Mouse (Mus musculus) adrenal gland, adult 8-10 months (tissue): ENCODE measurements around the gene Vamp1. TPM values are rescaled to one million over a fixed set of nuclear protein-coding genes. Genes with fewer than 3 reads are reported as not detected.

Experiments
- DNase-seq: peaks from one replicate; pipeline ENCODE4 v3.0.0; 2022
- microRNA-seq, 2 experiments: library from miRNA; unstranded; fragments of <30 nt; microRNA quantifications; one replicate each; pipeline ENCODE4 v1.2.0; 2022
- total RNA-seq, 4 experiments: library from RNA; stranded (reverse); gene quantifications; 2 replicates each; pipeline ENCODE4 v1.2.4; 2022

The Vamp1 gene
- total RNA-seq, 4 experiments from 2014 or later, result 40.1 to 85.3 (median 58.8) TPM

DNA sequence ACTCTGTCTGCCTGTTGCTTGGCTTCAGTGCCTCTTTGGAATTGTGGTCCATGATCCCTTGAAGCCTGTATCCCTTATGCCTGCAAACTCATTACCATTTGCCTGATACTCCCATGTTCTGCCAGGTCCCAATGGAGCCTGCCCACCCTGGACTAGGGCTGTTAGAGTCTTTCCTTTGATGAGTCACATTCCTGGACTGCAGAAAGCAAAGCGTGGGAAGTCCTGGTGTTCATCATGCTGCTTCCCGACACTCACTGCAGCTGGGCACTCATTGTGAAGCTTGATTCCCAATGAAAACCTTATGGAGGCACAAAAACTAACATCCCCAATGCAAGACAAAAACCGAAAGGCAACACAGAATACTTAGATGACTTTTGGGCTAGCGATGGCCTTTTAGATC, 76.0 kb downstream of the Vamp1 start:
- no peak for DNase-seq

- DNase-seq, result no peak
Measured at GRCm38 (mm10) chr6:125292256-125292655, 76.9 kb downstream of the Vamp1 start.

GRCm38 (mm10) chr6:125294049-125294448, 78.7 kb downstream of the Vamp1 start:
- no peak for DNase-seq

Small RNA genes lying within 50 kb of the gene (microRNA-seq; reads per million reads assigned to microRNA genes)
- 0 to 0.50 reads per million in 2 experiments for gene Mir3098
- gene Mir8113, result 0 reads per million in 2 experiments

Other genes starting within 250 kb of the Vamp1 start
- 1 to 10 TPM in 3 of 4 experiments, under 1 TPM in 1; 0.81 to 3.8 (median 1.9) TPM for gene Pianp, start 218.9 kb upstream of the Vamp1 start, total RNA-seq
- 10 to 100 TPM; 46.9 to 87.0 (median 56.5) TPM for gene Zfp384, start 206.4 kb upstream of the Vamp1 start, total RNA-seq
- gene Ing4, start 175.8 kb upstream of the Vamp1 start, total RNA-seq, result 10 to 100 TPM; 62.7 to 74.3 (median 72.6) TPM
- gene Acrbp, start 165.9 kb upstream of the Vamp1 start, total RNA-seq, result 10 to 100 TPM in 1 of 4 experiments, 1 to 10 TPM in 3; 6.9 to 12.1 (median 9.1) TPM
- 1 to 10 TPM in 1 of 4 experiments, under 1 TPM in 3; 0.73 to 1.3 (median 0.83) TPM for gene Lpar5, start 147.6 kb upstream of the Vamp1 start, total RNA-seq
- gene Chd4, start 119.6 kb upstream of the Vamp1 start, total RNA-seq, result 100 to 1,000 TPM; 140 to 272 (median 202) TPM
- gene Nop2, start 83.6 kb upstream of the Vamp1 start, total RNA-seq, result 10 to 100 TPM; 41.6 to 48.8 (median 43.4) TPM
- 10 to 100 TPM; 15.2 to 60.0 (median 37.1) TPM for gene Iffo1, start 70.3 kb upstream of the Vamp1 start, total RNA-seq
- 1,000 to 10,000 TPM; 1,769 to 2,176 (median 2,111) TPM for gene Gapdh, start 49.1 kb upstream of the Vamp1 start, total RNA-seq
- gene Ncapd2, start 23.9 kb upstream of the Vamp1 start, total RNA-seq, result 10 to 100 TPM; 10.6 to 40.2 (median 26.6) TPM
- 100 to 1,000 TPM; 155 to 179 (median 167) TPM for gene Mrpl51, start 23.8 kb upstream of the Vamp1 start, total RNA-seq
- gene Tapbpl, start 16.3 kb downstream of the Vamp1 start, total RNA-seq, result 10 to 100 TPM; 11.6 to 13.9 (median 12.6) TPM
- gene Cd27, start 21.5 kb downstream of the Vamp1 start, total RNA-seq, result under 1 TPM; 0.38 to 0.75 (median 0.64) TPM
- not detected for gene Tuba3a, start 70.5 kb downstream of the Vamp1 start, total RNA-seq
- 10 to 100 TPM; 74.1 to 83.5 (median 81.0) TPM for gene Ltbr, start 98.3 kb downstream of the Vamp1 start, total RNA-seq
- 1 to 10 TPM; 1.4 to 3.4 (median 2.2) TPM for gene Scnn1a, start 105.1 kb downstream of the Vamp1 start, total RNA-seq
- gene Tnfrsf1a, start 133.8 kb downstream of the Vamp1 start, total RNA-seq, result 100 to 1,000 TPM; 194 to 259 (median 215) TPM
- gene Plekhg6, start 165.2 kb downstream of the Vamp1 start, total RNA-seq, result under 1 TPM in 2 of 4 experiments, not detected in 2; 0.09 to 0.19 TPM